Mouse (Mus musculus) left cerebral cortex, adult 11 months (tissue): Measurements from ENCODE around the gene Iffo2.

ENCODE experiments used
- DNase-seq: peaks from one replicate; pipeline ENCODE4 v3.0.0; 2022; ENCODE audit warnings: low spot score

Gene Iffo2

GRCm38 (mm10) chr4:139535127-139535695, 4.9 kb downstream of the Iffo2 start:
- DNase-seq, result no peak

DNA sequence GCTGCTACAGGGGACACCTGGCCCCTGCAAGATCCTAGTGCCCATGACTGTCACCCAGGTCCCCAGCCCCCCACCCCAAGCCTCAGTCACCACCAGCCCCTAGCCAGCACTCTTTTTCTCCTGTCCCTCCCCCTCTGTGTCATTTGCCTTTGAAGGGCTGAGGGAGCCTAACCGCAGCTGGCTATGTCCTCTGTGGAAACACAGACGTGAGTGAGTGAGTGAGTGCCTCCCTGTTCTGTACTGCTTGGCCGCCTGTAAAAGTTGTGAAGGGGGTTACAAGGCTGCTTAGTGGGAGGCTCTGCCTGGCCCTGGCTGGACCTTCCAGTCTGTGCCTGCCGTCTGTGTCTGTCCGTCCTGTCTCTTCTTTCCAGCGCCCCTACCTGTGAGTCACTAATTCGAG, 5.4 kb downstream of the Iffo2 start:
- DNase-seq, result no peak

DNA sequence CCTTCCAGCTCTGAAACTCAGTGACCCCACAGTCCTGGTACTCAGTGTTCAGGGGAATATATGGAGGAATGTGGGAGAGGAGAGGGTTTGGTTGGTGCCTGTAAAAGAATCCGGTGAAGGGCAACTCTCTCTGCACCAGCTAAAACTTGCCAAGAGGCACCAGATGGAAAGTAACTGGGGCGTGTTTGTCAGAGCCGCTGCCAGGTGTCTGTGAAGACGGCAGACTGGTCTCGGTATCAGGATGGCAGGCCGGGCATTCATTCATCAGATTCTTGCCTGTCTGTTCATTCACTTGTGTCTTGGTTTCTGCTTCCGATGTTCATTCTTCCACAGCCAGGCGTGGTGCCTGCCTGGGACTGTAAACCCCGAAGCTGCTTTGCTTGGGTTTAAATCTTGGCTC, 6.4 kb downstream of the Iffo2 start:
- no peak for DNase-seq

- DNase-seq, result no peak
Observed at GRCm38 (mm10) chr4:139540784-139541183, 10.4 kb downstream of the Iffo2 start.

DNA sequence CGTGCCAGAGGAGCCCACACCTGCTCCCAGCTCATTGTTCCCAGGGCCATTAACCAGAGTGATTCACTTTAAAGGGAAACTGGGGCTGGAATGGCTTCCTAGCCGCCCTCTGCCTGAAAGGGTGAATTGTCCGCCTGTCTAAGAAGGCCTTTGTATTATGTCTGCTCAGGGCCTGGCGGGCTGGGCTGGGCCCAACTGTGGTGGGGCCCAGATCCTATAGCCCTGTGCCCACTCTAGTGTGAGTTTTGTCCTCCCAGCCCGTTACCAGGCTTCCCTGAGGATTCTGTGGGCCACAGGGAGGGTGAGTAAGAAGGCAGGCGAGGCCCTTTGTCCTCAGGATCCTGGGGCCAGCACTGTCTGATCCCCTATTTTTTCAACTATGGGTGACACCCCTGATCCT, 15.4 kb downstream of the Iffo2 start:
- DNase-seq, result no peak

GRCm38 (mm10) chr4:139549448-139549847, 19.1 kb downstream of the Iffo2 start:
- DNase-seq, result no peak

DNA sequence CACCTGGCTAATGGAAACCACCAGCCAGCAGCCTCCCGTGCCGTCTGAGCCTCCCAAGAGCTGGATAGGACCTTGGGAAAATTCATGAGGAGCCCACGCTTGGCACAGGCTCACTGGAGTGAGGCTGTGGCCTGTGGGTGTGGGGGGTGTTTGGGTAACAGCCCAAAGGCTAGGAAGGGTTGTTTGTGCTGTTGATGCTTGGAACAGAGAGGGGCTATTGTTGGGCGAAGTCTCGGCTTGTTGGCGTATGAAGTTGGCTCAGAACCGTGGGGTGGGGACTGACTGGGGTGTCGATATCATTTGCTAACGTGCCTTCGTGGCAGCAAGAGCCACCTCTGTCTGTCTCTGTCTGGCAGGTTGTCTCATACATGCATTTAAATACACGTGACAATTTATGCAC, 24.9 kb downstream of the Iffo2 start:
- DNase-seq, result no peak

- DNase-seq, result no peak
Observed at GRCm38 (mm10) chr4:139555951-139556350, 25.6 kb downstream of the Iffo2 start.

DNA sequence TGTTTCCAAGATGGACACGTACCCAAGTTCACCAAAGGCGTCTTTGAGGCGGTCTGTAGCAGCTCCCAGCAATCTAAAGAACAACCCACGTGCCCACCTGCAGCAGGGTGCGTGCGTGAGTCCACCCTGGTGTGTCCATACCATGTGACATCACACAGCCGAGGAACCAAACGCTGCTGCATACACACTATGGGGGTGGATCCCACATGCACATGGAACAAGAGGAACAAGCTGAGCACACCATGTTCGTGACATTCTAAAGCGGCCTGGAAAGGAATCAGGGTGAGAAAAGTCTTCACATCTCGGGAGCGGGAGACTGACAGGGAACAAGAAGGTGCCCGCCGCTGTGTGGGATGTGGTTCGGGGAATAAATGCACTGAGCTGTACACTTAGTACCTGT, 38.0 kb downstream of the Iffo2 start:
- no peak for DNase-seq

GRCm38 (mm10) chr4:139570756-139571155, 40.4 kb downstream of the Iffo2 start:
- no peak for DNase-seq

DNA sequence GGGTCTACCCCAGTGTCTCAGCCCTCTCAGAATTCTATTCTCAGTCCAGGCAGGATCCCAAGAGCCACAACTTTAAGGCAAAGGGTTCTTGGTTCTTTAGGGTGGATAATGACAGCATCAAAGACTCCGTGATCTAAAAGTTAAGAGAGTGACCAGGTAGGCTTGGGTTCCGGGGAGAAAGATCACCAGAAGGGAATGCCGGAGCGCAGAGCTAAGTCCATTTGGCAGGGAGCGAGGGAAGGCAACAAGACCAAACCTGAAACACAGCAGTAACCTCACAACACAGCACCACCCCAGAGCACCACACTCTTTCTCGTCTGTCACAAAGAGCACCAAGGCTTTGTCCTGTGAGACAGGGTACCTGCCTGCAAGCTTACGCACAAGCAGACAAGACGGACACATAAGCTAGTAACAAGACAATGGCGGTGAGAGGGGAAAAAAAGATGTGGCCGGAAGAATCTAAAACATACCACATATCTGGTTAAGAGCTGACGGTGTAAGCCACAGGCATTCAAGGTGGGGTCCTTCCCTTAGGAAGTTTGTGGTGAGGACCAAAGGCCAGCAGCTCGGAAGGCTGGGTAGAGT, 42.7 kb downstream of the Iffo2 start:
- DNase-seq, result no peak

GRCm38 (mm10) chr4:139574156-139574798, 43.9 kb downstream of the Iffo2 start:
- DNase-seq, result peak; percentile 98

GRCm38 (mm10) chr4:139574799-139575672, 44.7 kb downstream of the Iffo2 start:
- no peak for DNase-seq

GRCm38 (mm10) chr4:139575673-139576003, 45.3 kb downstream of the Iffo2 start:
- no peak for DNase-seq

DNA sequence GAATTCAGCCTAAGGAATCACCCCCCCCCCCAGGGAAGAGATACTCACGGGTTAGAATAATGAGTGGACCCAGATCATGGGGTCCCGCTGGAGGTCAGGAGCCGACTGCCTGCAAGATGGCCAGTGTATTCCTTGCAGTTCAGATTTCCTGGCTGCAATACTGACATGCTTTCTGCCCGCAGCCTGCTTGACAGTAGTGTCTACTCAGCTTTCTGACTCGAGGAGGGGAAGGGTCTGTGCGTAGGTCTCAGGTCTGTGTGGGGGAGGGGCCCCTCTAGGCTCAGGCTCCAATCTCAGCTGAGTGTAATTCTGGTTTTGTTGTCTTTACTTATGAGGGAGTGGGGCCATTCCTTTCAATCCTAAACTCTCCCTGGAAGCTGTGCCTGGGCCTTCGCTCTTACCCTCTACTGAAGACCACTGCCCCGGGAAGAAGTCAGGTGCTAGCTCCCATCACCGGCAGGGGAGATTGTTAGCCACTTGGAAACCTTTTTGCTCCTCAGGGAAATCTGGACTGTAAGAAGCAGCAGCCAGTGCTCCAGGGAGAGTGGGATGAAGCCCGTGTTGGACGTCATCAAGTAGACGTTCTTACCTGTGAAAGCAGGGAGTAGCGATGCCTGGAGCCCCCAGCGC, 46.0 kb downstream of the Iffo2 start:
- DNase-seq, result no peak

DNA sequence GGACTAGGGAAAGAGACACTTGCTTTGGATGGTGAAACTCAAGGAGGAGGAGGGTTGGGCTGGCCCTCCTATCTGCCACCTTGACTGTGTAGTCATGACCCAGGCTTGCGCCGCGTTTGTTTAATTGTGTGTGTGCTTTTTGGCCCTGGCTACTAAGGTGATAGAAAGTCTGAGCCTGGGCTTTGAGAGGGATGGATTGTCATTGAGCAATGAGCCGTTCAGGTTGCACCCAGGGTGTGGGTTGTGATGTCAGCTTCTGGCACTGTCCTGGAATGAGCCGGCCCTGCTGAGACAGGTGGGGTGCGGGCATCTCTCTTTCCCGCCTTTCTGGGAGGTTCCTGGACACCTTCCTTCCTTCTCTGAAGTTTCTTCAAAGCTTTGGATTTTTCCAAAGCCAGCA, 46.7 kb downstream of the Iffo2 start:
- no peak for DNase-seq

DNA sequence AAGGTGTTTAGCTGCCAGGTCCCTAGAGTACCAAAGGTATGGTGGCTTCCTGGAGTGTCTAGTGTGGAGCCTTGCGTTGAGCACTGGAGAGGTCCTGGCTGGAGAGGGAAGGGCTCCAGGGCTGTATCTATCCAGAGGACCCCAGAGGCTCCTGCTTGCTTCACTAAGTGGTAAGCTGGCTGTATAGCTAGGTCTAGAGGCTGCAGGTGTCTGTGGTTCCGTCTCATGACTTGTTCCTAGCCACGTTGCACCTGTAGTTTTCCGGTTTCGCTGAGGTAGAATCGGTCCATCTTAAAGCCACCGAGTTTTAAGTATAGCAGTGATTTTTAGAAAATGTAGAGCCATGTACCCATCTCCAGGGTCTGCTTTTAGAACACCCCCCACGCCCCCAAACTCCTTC, 48.0 kb downstream of the Iffo2 start:
- no peak for DNase-seq

DNA sequence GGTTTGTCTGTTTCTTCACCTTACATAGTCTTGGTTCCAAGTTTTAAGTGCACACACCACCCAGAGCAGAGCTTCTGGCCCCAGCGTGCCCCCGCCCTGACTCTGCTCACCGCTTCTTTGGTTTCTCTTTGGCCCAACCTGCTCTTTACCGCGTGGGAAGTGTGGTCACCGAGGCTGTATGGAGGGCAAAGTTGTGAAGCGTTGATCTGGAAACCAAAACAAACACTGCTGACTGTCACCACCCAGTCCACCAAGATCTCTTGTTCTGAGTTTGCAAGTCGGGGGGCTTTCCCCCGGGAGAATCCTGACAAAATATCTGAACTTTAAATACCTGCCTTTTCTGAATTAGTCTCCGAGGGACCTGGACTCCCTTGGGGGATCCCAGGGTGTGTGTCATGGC, 48.7 kb downstream of the Iffo2 start:
- no peak for DNase-seq

DNA sequence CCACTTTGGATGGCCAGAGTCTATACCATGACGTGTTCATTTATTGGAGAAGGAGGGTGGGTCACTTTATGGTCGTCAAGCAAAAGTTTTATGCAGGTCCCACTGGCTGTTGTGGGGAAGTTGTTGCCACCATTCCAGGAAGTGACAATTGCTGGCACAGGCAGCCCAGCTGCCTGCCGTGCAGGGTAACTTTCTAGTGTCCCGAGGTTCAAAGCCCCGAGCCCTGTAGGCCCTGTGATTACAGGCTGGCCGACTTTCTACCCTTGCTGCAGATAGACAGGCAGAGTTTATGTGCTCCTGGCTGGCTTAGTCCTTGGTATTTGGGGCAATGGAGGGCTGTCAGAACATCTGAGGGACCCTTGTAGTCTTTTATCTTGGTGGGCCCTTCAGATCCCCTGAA, 49.1 kb downstream of the Iffo2 start:
- no peak for DNase-seq

- DNase-seq, result no peak
Observed at GRCm38 (mm10) chr4:139580663-139581336, 50.5 kb downstream of the Iffo2 start.

- DNase-seq, result no peak
Observed at GRCm38 (mm10) chr4:139581427-139582051, 51.2 kb downstream of the Iffo2 start.

DNA sequence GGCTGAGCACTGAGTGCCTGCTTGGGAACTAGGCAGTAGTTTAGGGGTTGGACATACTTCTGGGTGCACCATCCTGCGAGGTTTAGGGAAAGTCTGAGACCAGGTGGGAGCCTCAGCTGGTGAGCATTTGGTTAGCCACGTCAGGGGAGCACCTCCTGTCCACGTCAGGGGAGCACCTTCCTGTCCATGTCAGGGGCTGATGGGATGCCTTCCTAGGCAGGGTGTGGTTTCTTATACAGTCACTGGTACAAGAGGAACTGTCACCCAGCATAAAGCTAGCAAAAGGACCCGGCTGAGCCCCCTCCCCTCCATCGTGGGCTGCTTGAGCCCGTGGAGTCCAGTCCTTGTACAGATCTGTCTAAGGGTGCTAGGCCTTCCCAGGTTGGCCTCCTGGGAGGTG, 52.0 kb downstream of the Iffo2 start:
- DNase-seq, result no peak
